Mouse (Mus musculus): ENCODE results near the gene Ccdc91. TPM values are rescaled to one million over a fixed set of nuclear protein-coding genes. Genes with fewer than 3 reads are reported as not detected.

Ccdc91 gene
- 10 to 100 TPM; 36.0 to 41.5 TPM for total RNA-seq (2021)
- long read RNA-seq, transcript Ccdc91-201 (13 exons, 2,459 nt), result major isoform, 35 of 55 reads
- long read RNA-seq, partial matches to known transcripts, result 1 of 55 reads
- long read RNA-seq, other reads (novel, unspliced or antisense), result 19 of 55 reads

GRCm38 (mm10) chr6:147475727-147476613 lies at the start of gene Ccdc91:
Ccdc91 (plus strand) TSS chr6:147475828.
- peak; percentile 76 to 89 for DNase-seq (ENCODE audit: low spot score in 2 of 2)

- DNase-seq (ENCODE audit: low spot score in 2 of 2), result no peak
These were observed 48.6 kb upstream of the Ccdc91 start for GRCm38 (mm10) chr6:147426927-147427487.

- no peak for DNase-seq (ENCODE audit: low spot score in 2 of 2)
These were observed 19.9 kb upstream of the Ccdc91 start for GRCm38 (mm10) chr6:147455775-147456174.

GRCm38 (mm10) chr6:147458637-147459301 lies 16.9 kb upstream of the Ccdc91 start:
- no peak for DNase-seq (ENCODE audit: low spot score in 2 of 2)

GRCm38 (mm10) chr6:147470016-147470415 lies 5.6 kb upstream of the Ccdc91 start:
- DNase-seq (ENCODE audit: low spot score in 2 of 2), result peak in 1 of 2 experiments; percentile 11

GRCm38 (mm10) chr6:147481141-147481540 lies 5.5 kb downstream of the Ccdc91 start:
- no peak for DNase-seq (ENCODE audit: low spot score in 2 of 2)

- DNase-seq (ENCODE audit: low spot score in 2 of 2), result no peak
These were observed 14.5 kb downstream of the Ccdc91 start for GRCm38 (mm10) chr6:147490120-147490519.

- no peak for DNase-seq (ENCODE audit: low spot score in 2 of 2)
These were observed 16.9 kb downstream of the Ccdc91 start for GRCm38 (mm10) chr6:147492551-147492950.

GRCm38 (mm10) chr6:147501439-147501838 lies 25.8 kb downstream of the Ccdc91 start:
- no peak for DNase-seq (ENCODE audit: low spot score in 2 of 2)

- DNase-seq (ENCODE audit: low spot score in 2 of 2), result no peak
These were observed 30.4 kb downstream of the Ccdc91 start for GRCm38 (mm10) chr6:147506074-147506473.

GRCm38 (mm10) chr6:147506496-147506895 lies 30.9 kb downstream of the Ccdc91 start:
- no peak for DNase-seq (ENCODE audit: low spot score in 2 of 2)

- no peak for DNase-seq (ENCODE audit: low spot score in 2 of 2)
These were observed 31.6 kb downstream of the Ccdc91 start for GRCm38 (mm10) chr6:147507186-147507585.

GRCm38 (mm10) chr6:147510516-147510915 lies 34.9 kb downstream of the Ccdc91 start:
- DNase-seq (ENCODE audit: low spot score in 2 of 2), result no peak

- DNase-seq (ENCODE audit: low spot score in 2 of 2), result peak in 1 of 2 experiments; percentile 68
These were observed 42.3 kb downstream of the Ccdc91 start for GRCm38 (mm10) chr6:147517909-147518308.

GRCm38 (mm10) chr6:147525236-147525635 lies 49.6 kb downstream of the Ccdc91 start:
- DNase-seq (ENCODE audit: low spot score in 2 of 2), result no peak

- DNase-seq (ENCODE audit: low spot score in 2 of 2), result no peak
These were observed 59.3 kb downstream of the Ccdc91 start for GRCm38 (mm10) chr6:147534971-147535370.

GRCm38 (mm10) chr6:147538236-147538635 lies 62.6 kb downstream of the Ccdc91 start:
- no peak for DNase-seq (ENCODE audit: low spot score in 2 of 2)

GRCm38 (mm10) chr6:147539056-147539600 lies 63.5 kb downstream of the Ccdc91 start:
- DNase-seq (ENCODE audit: low spot score in 2 of 2), result no peak

- DNase-seq (ENCODE audit: low spot score in 2 of 2), result no peak
These were observed 65.3 kb downstream of the Ccdc91 start for GRCm38 (mm10) chr6:147540942-147541341.

- DNase-seq (ENCODE audit: low spot score in 2 of 2), result no peak
These were observed 80.0 kb downstream of the Ccdc91 start for GRCm38 (mm10) chr6:147555591-147555990.

GRCm38 (mm10) chr6:147559316-147559715 lies 83.7 kb downstream of the Ccdc91 start:
- no peak for DNase-seq (ENCODE audit: low spot score in 2 of 2)

Data from layer of hippocampus, adult 18-20 months (tissue).